Mouse (Mus musculus): ENCODE results near the gene Tubgcp2. TPM values are rescaled to one million over a fixed set of nuclear protein-coding genes. Genes with fewer than 3 reads are reported as not detected.

Gene Tubgcp2
- total RNA-seq, 2 experiments from 2014 or later = 18.5 to 22.8 TPM

- no peak for DNase-seq (ENCODE audit: low spot score in 2 of 2)
Measured at GRCm38 (mm10) chr7:139984505-139984904, 52.0 kb downstream of the Tubgcp2 start.

GRCm38 (mm10) chr7:139982058-139982457, 54.4 kb downstream of the Tubgcp2 start:
- DNase-seq (ENCODE audit: low spot score in 2 of 2) = no peak

GRCm38 (mm10) chr7:139980778-139981177, 55.7 kb downstream of the Tubgcp2 start:
- no peak for DNase-seq (ENCODE audit: low spot score in 2 of 2)

GRCm38 (mm10) chr7:139979011-139979719, 57.3 kb downstream of the Tubgcp2 start:
- no peak for DNase-seq (ENCODE audit: low spot score in 2 of 2)

- peak; percentile 69 to 74 for DNase-seq (ENCODE audit: low spot score in 2 of 2)
Measured at GRCm38 (mm10) chr7:139978278-139978892, 58.1 kb downstream of the Tubgcp2 start, which contains the start of gene 6430531B16Rik. 6430531B16Rik (minus strand) TSS chr7:139978755.

GRCm38 (mm10) chr7:139975471-139975870, 61.0 kb downstream of the Tubgcp2 start:
- DNase-seq (ENCODE audit: low spot score in 2 of 2) = no peak

- DNase-seq (ENCODE audit: low spot score in 2 of 2) = no peak
Measured at GRCm38 (mm10) chr7:139974307-139974706, 62.2 kb downstream of the Tubgcp2 start.

- DNase-seq (ENCODE audit: low spot score in 2 of 2) = no peak
Measured at GRCm38 (mm10) chr7:139972923-139973331, 63.5 kb downstream of the Tubgcp2 start.

GRCm38 (mm10) chr7:139971436-139971835, 65.0 kb downstream of the Tubgcp2 start:
- DNase-seq (ENCODE audit: low spot score in 2 of 2) = no peak

- DNase-seq (ENCODE audit: low spot score in 2 of 2) = no peak
Measured at GRCm38 (mm10) chr7:139970979-139971378, 65.5 kb downstream of the Tubgcp2 start.

GRCm38 (mm10) chr7:139970216-139970919, 66.1 kb downstream of the Tubgcp2 start:
- no peak for DNase-seq (ENCODE audit: low spot score in 2 of 2)

- DNase-seq (ENCODE audit: low spot score in 2 of 2) = peak; percentile 76 to 78
Measured at GRCm38 (mm10) chr7:139969348-139970130, 66.9 kb downstream of the Tubgcp2 start.

- DNase-seq (ENCODE audit: low spot score in 2 of 2) = no peak
Measured at GRCm38 (mm10) chr7:139968428-139968827, 68.0 kb downstream of the Tubgcp2 start.

- no peak for DNase-seq (ENCODE audit: low spot score in 2 of 2)
Measured at GRCm38 (mm10) chr7:139967175-139967574, 69.3 kb downstream of the Tubgcp2 start.

- no peak for DNase-seq (ENCODE audit: low spot score in 2 of 2)
Measured at GRCm38 (mm10) chr7:139963814-139964213, 72.7 kb downstream of the Tubgcp2 start.

GRCm38 (mm10) chr7:139961141-139961540, 75.3 kb downstream of the Tubgcp2 start:
- peak in 1 of 2 experiments; percentile 59 for DNase-seq (ENCODE audit: low spot score in 2 of 2)

GRCm38 (mm10) chr7:139957958-139958357, 78.5 kb downstream of the Tubgcp2 start:
- DNase-seq (ENCODE audit: low spot score in 2 of 2) = peak in 1 of 2 experiments; percentile 24

- DNase-seq (ENCODE audit: low spot score in 2 of 2) = no peak
Measured at GRCm38 (mm10) chr7:139957437-139957836, 79.0 kb downstream of the Tubgcp2 start.

GRCm38 (mm10) chr7:139956658-139957057, 79.8 kb downstream of the Tubgcp2 start:
- DNase-seq (ENCODE audit: low spot score in 2 of 2) = no peak

- DNase-seq (ENCODE audit: low spot score in 2 of 2) = no peak
Measured at GRCm38 (mm10) chr7:139955505-139955904, 81.0 kb downstream of the Tubgcp2 start.

- DNase-seq (ENCODE audit: low spot score in 2 of 2) = no peak
Measured at GRCm38 (mm10) chr7:139951991-139952633, 84.4 kb downstream of the Tubgcp2 start.

Data from adrenal gland, adult 18-20 months (tissue).